Mouse (Mus musculus) adrenal gland, adult 18-20 months (tissue): ENCODE results near the gene Trappc6a. TPM values are rescaled to one million over a fixed set of nuclear protein-coding genes. Genes with fewer than 3 reads are reported as not detected.

Source experiments
- DNase-seq, 2 experiments: peaks; one replicate each; pipeline ENCODE4 v3.0.0; 2021 to 2022; ENCODE audit warnings: low spot score in 2 of 2
- total RNA-seq, 2 experiments: library from RNA; stranded (reverse); gene quantifications; 1 replicate in 1 of 2; 2 replicates in 1 of 2; pipeline ENCODE4 v1.2.3; 2021

Gene Trappc6a
- total RNA-seq, 2 experiments from 2014 or later: 70.0 to 92.4 TPM

DNA sequence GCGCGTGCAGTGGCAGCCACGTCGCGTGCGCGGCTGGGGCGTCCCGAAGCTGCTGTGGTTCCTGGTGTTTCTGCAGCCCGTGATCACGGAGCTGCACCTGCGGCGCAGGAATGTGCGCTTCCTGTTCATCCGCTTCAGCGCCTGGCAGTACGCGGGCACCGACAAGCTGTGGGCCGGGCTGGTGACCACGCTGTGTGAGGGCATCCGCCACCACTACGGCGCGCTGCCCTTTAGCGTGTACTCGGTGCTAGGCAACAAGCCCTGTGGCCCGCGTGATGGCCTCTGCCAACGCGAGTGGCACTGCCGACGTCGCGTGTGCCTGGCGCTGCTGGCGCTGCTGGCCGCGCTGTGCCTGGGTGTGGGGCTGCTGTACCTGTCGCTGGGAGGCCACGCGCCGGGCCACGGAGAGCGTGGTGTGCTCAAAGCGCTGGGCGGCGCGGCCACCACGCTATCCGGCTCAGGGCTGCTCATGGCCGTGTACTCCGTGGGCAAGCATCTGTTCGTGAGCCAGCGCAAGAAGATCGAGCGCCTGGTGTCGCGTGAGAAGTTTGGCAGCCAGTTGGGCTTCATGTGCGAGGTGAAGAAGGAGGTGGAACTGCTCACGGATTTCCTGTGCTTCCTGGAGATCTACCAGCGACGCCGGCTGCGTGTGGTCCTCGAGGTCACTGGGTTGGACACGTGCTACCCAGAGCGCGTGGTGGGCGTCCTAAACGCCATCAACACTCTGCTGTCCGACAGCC, 15.0 kb downstream of the Trappc6a start:
- no peak for DNase-seq

DNA sequence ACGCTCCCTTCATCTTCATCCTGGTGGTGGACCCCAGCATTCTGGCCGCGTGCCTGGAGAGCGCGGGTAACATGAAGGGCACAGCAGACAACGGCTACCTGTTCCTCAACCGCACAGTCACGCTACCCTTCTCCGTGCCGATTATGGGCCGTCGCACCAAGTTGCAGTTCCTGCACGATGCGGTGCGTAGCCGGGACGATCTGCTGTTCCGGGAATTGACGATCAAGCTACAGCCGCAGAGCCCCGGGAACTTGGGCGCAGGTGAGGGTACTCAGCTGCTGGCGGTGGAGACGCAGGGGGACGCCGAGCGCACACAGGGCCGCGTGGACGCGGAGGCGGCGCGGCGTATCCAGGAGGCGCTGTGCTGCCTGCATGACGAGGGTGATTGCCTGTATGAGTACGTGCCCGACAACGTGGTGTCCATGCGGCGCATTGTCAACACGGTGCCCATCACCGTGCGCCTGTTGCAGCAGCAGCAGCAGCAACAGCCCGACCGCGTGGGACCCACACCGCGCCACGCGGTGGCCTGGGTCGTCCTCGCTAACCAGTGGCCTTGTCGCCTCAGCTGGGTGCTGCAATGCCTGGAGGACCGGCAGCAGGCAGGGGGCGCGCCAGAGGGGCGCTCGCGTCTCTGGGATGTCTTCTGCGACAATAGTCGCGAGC, 15.7 kb downstream of the Trappc6a start:
- DNase-seq: peak; percentile 37 to 55

DNA sequence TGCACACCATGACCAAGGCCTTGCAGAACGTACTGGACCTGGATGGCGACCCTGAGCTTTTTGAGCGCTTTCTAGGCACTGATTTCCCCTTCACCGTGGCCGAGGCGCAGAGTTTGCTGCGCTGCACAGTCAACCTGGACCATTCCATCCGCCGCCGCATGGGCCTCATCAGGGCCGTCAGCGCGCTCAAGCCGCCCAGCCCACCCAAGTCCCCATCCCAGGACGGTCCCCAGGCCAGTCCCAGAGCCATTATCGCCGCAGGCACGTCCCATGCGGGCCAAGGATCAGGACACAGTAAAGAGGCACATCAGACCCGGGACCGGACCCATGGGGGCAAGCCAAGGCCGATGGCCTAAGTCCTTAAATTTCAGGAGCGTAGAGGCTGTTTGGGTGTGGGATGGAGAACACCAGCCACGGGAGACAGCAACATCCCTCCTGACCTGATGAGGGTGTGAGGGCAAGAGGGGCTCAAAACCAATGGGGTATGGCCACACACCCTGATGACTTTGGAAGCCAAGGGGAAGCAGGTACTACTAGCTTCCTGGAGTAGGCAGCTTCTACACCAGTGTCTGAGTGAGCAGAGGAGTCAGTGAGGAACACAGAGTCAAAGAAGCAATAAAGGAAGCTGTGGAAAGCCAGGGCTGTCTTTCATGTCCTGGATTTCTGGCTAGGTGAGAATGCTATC, 16.4 kb downstream of the Trappc6a start:
- DNase-seq: no peak

DNA sequence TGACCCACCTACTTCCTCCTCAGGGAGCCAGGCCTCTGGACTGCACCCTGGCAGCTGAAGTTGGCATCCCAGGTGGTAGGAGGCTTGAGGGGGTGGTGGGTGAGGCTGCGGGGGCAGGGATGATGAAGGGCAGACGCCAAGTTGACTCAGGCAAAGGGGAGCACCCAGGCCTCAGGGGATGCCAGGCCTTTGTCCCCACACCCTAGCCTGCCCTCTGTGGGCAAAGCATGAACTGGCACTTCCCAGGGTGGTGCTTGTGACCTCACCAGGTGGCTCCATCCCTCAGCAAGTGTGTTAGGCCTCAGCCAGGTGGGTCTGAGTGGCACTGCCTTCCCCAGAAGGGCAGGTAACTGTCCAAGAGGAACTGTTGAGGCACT, 16.9 kb downstream of the Trappc6a start:
- DNase-seq: no peak

DNA sequence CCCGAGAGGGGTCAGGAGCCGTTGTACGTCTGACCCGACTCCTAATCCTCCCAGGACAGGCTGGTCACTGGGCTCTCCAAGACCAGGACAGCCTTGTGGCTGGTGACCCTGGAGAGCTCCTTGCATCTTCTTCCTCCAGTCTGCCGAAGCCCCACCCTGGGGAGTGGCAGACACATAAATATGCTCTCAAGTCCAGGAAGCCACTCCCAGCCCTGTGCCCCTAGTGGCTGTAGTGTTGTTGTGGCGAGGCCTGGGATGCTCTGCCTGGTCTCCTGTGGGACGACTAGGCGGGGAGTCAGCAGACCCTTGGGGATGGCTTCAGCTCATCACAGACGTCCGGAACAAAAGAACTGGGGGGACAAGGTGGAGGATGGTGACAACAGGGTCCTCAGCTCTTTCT, 22.9 kb downstream of the Trappc6a start:
- DNase-seq: no peak

DNA sequence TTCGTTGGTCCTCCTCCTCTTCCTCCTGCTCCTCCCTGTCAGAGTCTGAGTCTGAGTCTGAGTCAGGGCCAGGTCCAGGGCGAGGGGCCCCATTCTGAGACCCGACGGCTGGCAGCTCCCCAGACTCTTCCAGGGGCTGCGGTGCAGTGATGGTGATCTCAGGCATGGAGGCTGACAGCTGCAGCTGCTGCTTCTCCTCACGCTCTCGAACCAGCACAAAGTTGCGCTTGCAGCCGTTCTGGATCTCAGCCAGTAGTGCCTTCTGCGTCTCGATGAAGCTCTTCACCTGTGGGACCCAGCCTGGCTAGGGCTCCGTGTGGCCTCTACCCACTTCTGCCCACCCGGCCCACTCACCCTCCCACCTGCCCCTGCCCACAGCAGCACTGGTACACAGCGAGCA, 24.0 kb downstream of the Trappc6a start:
- no peak for DNase-seq

DNA sequence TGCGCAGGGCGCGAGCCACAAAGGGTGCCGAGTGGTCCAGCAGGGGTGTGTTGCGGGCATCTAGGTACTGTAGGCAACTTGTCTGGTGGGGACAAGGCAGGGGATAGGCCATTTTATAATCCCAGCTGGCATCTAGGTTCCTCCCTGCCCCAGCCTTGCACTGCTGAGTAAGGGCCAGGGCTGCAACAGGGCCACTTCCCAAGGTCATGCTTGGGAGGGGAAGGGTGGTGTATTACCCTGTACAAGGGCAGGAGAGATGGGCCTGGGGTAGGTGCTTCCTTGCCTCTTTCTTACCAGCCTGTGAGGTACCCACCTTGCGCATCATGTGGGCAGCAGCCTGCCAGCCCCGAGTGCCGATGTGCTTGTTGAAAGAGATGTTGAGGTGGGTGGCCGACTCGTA, 26.5 kb downstream of the Trappc6a start:
- no peak for DNase-seq

DNA sequence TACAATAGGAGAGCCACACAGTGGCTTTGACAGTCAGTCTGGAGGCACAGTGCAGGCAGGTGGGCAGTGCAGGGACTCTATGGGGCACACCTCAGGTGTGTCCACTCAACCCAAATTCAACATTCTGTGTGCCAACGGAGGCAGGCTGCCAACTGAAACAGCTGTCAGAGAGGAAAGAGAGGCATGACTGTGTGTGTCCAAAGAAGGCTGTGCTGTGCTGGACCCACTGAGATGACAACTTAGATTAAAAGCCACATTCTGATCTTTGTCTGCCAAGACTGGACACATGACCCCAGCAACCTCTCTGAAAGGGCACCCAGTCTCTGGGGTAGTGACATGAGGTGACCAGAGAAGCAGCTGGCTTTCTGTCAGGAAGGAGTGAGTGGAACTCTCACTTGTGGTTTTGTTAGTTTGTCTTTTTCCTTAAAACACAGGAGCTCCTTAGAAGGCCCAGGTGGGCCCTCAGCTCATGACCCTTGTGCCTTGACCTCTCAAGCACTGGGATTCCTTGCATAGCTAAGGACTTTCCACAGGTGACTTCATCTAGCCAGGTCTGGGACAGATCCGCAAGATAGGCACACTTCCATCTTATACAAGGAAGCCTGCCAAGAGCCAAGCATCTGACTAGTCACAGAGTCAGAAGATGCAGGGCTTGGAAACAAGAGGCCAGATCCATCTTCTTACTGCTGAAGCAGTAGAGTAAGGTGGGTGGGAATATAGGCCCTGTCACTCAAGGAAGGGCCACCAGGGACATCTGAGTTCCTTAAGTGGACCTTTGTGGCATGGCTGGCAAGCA, 32.8 kb downstream of the Trappc6a start:
- DNase-seq: no peak

DNA sequence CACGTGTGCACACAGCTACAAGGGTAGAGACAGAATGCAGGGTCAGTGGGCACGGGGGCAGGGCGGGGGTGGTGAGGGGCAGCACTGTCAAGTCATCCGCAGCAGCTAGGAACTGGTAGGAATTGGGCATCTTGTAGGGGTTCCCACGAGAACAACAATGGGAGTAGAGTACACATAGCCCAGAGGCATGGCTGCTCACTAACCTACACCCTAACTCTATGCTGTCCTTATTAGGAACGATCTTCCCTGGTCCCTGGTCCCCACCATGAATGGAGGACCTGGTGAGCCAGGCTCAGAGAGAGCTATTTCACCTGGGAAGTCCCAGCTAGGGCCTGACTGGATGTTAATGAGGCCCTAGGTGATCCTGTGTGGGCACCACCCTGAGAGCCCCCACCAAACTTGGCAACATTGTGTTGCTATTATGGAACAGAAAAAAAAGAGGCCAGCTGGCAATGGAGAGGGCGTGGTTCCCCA, 33.5 kb downstream of the Trappc6a start:
- DNase-seq: no peak

DNA sequence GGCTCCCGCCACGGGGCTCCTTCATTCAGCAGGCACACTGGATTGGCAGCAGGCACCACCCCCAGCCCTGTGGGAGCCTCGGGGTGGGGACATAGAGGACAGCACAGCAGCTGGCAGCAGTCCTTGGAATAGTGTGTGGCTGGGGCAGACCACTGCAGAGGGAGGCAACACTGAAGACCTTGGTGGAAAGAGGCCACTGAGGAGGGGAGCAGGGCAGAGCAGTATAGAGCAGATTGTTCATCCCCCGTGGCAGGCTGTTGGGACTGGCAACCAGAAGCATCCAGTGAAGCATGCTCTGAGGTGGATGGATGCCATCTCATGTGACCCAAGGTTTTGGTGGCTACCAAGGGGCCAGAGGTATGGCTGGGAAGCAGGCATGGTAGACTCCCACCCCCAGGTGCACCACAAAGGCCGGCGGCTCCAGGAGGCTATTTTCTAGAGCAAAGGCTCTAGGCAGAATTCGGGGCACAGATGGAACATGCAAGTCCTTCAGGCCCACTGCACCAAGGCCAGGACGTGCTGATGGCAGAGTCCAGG, 34.0 kb downstream of the Trappc6a start:
- DNase-seq: no peak

DNA sequence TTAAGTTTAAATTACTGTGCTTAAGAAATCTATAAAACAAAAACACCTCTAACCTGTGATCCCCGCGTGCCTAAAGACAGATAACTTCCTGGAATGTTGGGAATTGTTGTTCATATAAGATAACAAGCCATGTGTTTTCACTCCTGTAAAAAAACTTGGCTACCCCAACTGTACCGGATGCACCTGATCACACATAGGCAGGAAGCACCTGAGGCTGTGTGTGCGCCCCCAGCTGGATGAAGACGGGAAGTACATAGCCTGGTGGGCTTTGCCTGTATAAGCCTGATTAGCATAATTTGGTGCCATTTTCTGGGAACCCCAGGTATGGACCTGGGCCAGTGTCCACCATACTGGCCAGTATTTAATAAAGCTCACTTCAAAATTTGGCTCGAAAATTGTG, 35.4 kb downstream of the Trappc6a start:
- no peak for DNase-seq

DNA sequence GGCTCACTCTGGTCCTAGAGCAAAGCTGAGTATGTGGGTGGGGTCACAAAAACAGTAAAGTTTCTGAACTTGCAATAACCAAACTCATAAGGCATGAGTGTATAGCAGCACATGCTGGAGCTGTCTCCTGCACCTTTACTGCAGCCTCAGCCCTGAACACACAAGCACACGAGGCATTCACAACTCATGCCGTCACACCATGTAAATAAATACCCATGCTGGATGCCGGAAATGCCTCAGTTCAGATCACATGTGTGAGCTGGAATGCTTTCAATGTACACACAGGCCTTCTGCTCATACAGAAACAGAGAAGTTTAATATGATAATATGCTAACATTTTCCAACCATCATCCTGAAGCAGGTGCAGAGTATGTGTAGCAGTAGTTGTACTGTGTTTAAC, 37.8 kb downstream of the Trappc6a start:
- no peak for DNase-seq

DNA sequence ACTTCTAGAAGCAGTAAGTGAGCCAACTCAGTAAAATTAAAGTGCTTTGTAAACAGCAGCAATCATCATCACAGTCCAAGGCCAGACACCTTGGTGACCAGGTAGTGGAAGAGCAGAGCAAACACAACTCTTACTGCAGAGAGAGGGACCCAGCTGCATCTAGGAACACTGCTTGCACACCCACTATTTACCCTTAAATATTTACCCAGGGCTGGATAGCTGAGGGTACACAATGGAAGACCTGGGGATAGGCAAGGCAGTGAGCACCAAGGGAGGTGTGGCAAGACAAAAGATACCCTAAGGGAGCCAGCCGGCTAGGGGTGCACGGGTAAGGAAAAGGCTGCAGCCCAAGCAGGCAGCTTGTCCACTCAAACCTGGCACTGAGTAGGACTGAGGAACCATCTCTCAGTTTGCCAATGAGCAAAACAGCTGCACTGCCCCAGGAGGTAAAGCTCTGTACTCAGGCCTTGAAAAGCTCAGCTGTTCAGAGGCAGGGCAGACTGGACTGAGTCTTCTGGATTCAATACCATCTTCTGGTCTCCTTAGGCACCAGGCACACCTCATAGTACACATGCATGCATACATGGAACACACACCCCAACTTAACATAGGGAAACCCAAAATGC, 39.3 kb downstream of the Trappc6a start:
- DNase-seq: no peak

DNA sequence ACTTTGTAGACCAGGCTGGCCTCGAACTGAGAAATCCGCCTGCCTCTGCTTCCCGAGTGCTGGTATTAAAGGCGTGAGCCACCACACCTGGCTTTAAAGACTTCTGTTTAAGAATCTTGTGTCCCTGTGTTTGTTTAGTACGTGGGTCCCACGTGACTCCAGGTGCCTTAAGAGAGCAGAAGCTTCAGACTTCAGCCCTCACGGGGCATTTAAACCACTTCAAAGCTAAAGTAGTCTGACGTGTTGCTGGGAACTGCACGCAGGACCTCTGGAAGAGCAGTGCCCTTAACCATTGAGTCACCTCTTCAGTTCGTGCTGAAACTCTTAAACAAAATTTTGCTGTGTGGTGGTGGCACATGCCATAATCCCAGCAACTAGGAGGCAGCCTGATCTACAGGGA, 41.2 kb downstream of the Trappc6a start:
- DNase-seq: no peak

DNA sequence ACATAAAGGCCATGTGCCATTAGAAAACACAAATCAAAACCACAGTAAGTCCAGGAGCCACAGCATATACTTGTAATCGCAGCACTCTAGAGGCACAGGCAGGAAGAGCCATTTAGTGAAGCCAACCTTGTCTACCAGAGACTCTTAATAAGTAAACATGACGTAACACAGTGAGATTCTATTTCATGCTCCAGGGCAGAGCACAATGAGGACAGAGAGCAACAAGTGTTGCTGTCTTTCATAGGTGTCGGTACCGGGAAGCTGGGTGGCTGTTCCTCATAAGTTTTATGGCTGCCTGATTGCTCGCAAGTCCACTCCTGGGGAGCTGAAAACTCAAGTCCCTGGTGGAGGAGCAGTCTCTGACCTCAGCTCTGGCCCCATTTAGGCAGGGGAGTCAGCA, 43.4 kb downstream of the Trappc6a start:
- no peak for DNase-seq

DNA sequence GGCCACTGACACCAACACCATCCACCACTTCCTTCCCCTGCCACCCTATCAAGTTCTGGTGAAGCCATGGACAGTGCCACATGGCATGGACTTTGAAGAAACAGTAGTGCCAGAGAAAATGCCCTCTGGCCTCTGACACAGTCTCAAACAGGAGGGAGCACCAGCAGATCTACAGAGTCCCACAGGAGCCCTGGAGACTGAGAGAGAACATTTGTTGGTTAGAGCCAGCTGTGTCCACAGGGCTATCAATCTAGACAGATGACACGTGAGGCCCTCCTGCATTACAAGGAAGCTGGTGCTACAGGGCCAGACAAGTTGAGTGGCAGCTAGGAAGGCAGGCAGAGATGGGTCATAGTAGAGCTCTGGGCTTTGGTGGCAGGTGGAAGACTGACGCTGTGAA, 44.2 kb downstream of the Trappc6a start:
- no peak for DNase-seq

DNA sequence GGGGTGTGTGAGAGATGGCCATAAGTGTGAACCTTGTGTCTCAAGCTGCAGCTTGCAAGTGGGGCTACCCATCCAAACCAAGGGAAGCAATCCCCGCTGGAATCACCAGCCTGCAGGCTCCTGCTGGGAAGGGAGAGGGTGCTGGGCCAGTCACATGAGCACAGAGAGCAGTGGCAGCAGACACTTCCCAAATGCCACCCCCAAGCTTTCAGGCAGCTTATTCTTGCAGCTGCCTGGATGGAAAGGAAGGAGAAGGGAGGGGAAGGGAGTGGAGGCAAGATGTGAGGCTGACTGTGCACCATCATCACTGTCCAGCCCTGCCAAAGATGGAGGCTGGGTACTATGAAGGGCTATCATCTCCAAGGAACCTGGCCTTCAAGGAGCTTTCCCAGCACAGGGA, 46.0 kb downstream of the Trappc6a start:
- DNase-seq: no peak

DNA sequence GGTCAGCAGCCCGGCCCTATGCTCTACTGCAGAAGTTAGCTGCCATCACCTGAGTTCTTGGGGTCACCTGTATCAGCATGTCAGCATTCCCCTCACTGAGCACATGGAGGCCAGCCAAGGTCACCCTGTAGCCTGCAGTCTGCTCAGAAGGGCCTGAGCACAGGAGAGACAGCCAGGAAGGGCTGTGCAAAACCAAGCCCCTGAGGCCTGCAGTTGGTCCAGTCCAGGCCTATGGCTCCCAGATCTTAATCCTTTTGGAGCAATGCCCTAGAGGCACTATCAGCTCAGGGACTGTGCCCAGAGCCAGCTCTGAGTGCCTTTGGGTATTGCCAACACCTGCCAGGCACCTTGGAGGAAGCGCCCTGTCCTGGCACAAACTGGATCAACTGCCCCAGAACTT, 48.9 kb downstream of the Trappc6a start:
- DNase-seq: no peak

DNA sequence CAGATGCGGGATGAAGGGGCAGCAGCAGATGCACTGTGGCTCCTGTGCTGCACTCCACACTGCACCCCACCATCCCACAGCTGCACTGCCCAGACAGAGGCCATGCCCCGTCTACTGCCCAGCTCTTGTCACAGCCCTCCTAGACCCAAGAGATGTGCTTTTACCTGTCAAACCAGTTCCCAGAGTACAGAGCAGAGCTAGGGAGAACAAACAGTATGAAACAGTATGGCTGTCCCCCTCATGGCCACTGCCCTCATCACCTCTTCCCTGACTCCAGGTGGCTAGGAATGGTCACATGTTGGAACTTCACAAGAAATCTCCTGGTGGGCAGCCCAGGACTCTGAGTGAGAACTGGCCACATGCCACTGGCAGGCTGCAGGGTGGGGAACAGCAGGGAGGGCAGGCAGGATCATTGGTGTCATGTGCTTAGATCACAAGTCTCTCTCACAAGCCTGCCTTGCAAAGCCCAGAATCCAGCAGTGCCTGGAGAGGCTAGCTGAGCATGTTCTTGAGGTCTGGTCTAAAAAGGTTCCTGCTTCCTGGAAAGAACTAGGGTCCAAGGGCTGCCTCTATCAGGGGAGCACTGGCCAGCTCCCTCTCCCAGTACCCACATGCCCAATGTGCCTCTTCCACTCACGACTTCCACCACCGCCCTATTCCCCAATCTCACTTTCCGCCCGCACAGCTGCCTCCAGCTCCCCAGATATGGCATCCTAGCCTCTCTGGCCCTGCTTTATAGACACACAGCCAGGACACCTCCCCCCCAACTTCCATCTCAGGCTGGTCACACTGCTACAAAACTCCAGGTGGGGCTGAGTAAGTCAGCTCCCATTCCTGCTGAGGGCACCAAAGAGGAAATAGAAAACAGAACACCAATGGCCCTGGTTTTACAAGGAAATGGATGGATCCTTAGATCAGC, 50.0 kb downstream of the Trappc6a start:
- DNase-seq: no peak

DNA sequence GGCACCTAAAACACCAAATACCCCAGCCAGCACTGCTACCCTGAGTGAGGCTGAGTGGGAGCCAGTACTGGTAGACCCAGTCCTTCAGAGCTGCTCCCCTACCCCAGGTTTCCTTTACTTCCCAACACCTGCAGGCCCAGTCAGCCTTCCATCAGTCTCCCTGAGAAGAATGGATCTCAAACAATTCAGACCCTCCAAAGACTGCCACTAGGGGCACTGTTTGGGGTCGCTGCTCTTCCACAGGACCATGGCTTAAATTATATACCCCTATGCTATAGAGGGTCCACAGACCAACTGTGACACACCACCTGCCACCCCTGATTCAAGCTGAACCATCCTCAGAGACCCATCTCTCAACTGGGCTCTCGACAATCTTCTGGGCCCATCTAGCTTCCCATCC, 50.8 kb downstream of the Trappc6a start:
- DNase-seq: no peak
